Mouse (Mus musculus): ENCODE results near the gene Rita1.
A peak's percentile ranks its signal among the peaks of the same experiment; 100 is the strongest.

The Rita1 gene

GRCm38 (mm10) chr5:120600946-120601668 lies 11.3 kb downstream of the Rita1 start:
- DNase-seq, result peak in 1 of 2 experiments; percentile 19

GRCm38 (mm10) chr5:120599625-120600024 lies 12.8 kb downstream of the Rita1 start:
- DNase-seq, result no peak

GRCm38 (mm10) chr5:120594485-120594884 lies 17.9 kb downstream of the Rita1 start:
- no peak for DNase-seq

DNA sequence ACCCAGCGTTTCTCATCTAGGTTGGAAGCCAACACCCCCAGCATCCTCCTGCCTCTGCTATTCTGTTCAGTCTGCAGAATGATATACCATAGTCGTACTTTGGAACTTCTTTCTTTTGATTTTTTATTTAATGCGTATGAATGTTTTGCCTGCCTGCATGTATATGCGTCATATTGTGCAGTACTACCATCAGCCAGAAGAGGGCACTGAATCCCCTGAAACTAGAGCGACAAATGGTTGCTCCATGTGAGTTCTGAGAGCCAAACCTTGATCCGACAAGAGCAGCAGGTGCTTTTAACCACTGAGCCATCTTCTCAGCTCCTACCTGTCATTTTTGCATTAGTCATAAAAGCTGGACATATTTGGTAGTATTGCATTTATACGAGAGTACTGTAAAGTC lies 20.2 kb downstream of the Rita1 start:
- peak in 1 of 2 experiments; percentile 41 for DNase-seq

DNA sequence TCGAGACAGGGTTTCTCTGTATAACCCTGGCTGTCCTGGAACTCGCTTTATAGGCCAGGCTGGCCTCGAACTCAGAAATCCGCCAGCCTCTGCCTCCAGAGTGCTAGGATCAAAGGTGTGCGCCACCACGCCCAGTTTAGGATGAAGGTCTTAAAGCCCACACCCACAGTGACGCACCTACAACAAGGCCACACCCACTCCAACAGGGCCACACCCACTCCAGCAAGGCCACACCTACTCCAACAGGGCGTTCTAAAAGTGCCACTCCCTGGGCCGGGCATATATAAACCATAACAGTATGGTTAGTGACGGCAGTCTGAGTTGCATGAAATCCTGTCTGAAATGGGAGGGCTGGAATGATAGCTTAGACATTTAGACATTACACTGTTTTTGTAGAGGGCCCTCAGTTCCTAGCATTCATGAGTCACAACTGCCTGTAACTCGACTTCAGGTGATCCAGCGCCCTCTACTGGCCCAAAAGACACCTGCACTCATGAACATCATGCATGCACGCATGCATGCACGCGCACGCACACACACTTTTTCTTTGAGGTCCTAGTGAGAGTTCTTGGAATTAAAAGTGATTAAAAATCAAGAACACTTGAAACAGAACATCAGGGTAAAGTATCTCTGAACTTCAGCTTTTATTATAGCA lies 21.9 kb downstream of the Rita1 start:
- no peak for DNase-seq

GRCm38 (mm10) chr5:120588569-120589094 lies 23.8 kb downstream of the Rita1 start, which contains the start of the genes Tpcn1 and Iqcd:
Tpcn1 (minus strand) TSS chr5:120588673.
Iqcd (plus strand) TSS chr5:120589016.
- peak; percentile 98 to 99 for DNase-seq

- no peak for DNase-seq
Measured at GRCm38 (mm10) chr5:120587940-120588568, 24.3 kb downstream of the Rita1 start.

DNA sequence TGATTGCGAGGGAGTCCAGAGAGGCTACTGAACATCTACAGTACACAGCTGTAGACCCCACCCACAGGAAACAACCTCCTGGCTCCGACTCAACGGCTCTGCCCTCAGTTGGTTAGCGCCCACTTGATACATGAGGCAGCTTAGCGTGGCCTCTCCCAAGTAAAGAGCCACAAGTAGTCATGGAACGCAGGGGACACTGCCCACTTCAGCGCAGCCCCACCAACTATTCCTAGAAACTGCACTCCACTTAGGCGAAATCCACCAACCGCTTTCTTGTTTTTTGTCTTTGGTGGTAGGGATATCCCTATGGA lies 24.8 kb downstream of the Rita1 start:
- no peak for DNase-seq

DNA sequence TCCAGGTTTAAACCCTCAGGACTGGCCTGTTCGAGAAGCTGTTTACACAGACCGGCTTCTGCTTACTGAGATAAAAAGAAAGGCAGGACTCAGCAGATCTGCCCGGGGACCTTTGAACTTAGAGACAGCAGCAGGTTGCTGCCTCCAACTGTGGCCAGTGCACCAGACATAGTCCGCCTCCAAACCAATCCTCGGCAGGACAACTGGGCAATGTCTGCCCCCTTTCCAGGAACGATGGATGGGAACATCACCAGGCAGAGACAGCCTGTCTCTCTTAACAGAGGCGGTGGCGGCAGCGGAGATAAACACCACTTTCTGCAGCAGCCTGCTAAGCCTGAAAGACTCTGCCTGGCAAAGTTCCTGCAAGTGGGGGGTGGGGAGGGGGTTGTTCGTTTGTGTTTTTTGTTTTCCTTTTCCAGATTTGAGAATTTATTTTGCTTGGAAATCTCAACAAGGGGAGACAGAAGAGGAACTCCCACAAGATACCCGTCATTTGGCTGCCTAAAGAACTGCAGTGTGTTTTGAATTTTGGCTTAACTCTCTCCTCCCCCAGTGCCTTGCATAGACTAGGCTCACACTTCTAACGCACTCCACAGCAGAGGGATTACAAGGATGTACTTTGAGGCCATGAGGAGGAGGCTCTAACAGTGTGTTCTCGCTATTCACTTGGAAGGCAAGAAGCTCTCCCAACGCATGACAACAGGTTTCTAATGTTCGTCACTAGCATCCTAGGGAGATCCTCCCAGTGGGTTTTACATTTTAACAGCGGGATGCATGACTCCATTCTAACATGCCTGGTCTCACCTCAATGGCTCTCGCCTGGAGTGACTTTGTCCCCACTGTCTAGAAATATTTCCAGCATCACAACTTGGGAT lies 25.4 kb downstream of the Rita1 start:
- DNase-seq, result no peak

- no peak for DNase-seq
Measured at GRCm38 (mm10) chr5:120584968-120585367, 27.4 kb downstream of the Rita1 start.

DNA sequence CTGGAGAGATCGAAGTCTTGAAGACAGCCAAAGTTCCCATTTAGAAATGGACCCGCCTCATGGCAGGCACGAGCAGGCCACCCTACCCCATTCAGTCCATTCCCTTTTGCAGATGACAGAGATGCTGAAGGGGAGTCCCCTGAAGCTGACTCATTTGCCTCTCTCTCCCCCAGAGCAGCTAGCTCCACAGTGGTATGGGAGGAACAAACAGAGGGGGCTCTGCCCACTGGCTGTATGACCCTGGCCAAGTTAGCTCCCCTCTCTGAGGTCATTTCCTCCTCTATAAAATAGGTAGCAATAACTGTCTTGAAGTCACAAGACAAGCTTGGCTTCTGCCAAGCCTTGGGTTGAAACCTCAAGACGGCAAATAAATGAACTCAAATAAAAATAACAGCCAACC lies 28.9 kb downstream of the Rita1 start:
- DNase-seq, result no peak

GRCm38 (mm10) chr5:120582002-120582401 lies 30.4 kb downstream of the Rita1 start:
- no peak for DNase-seq

DNA sequence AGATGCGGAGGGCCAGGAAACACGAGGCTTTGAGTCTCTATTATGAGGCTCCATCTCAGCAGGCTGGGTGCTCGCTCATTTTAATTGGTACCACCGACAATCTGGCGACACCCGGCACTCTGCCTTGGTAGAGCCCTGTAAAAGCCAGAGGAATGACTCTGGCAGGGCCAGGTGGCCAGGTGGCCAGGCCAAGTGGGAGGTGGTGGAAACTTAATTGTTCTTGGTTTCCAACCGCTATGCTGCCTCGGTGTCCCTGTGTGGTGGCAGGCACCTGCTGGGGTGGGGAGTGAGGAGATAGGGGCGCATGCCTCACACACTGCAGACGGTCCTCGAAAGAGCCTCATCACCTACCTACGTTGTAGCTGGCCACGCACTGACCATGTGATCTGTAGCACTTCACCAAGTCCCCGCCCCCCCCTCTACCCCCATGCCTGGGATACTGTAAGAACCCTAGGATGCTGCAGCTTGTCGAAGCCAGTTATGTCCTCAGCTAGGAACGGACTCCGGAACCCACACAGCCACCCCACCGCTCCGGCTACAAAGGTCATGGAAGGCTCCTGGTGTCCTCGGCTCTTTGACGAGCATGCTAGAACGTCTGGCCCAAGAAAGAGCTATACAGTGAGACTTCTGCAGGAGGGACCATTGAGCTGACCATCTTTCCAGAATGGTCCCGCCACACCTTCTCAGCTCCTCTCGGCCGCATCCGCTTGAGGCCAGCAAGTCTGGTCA lies 32.3 kb downstream of the Rita1 start:
- DNase-seq, result peak; percentile 54 to 59

DNA sequence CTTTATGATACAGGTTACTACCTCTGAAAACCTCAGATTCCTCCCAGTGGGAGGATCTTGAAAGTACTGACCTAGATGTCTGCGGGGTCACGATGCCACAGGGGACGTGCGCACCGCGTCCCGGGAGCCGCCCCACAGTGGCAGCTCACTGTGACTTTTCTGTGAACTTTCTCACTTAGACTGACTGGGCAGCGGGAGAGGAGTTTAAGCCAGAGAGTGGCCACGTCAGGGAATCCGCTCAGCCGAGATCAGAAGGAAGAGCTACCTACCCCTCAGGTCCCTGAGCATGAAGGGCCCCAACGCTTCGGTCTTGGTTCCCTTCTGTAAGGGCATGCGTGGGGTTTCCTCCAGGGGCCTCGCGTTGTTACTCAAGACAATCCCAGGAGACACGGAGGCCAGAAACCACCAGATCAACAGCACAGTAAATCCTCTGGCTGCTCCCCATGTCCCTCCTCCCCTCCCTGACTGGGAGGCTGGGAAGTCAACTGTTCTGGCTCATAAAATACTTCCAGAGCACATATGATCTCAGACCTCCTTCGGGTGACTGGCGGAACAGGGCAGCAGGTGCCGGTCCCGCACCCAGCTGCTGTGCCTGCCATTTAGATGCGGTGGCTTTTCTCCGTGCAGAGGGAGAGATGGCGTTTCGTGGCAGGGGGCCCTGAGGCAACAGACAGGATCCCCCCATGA lies 33.0 kb downstream of the Rita1 start:
- DNase-seq, result peak; percentile 45 to 57

DNA sequence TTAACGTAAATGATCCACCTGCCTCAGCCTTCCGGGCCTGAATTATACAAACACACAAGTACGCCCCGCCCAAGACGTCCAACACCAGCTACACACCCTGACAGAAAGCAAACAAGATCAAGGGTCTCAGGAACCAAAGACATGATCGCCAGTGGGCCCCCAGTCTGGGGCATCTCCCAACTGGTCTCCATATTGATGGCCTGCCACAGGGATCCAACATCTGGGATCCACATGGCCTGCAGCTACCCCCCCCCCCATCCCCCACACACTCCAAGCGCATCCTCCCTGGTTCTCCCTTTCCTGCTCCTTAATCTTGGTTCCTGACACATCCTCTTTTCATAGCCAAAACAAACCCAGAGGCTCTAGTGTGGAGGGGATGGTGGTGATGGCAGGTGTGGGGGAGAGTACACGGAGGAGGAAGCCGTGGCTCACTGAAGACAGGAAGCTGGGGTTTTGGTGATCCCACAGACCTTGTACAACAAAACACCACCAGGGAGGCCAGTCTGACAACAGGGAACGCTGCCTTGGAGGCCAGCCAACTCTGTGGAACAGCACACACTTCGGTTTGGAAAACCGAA lies 33.8 kb downstream of the Rita1 start:
- DNase-seq, result peak in 1 of 2 experiments; percentile 45

DNA sequence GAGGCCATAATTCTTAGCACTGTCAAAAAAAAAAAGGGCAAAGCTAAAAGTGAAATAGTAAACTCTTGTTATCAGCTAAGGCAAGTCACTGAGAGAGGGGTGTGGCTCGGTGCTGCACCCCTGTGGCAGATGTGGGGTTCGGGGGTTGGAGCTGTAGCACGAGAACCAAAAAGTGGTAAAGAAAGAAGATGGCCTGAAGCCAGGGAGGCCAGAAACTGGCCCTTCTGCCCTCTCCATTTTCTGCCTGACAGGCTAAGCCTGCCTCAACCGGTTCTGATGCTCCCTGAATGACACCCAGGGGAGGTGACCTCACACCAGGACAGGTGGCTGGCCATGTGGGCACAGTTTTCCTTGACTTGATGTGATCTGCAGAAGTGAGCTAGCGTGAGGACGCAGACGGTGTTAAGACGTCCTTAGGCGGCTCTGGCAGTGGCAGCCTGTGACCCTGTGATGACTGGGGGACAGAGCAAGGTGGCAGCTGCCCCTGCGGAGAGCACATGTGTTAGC lies 34.4 kb downstream of the Rita1 start:
- DNase-seq, result no peak

GRCm38 (mm10) chr5:120576781-120577301 lies 35.5 kb downstream of the Rita1 start:
- no peak for DNase-seq

DNA sequence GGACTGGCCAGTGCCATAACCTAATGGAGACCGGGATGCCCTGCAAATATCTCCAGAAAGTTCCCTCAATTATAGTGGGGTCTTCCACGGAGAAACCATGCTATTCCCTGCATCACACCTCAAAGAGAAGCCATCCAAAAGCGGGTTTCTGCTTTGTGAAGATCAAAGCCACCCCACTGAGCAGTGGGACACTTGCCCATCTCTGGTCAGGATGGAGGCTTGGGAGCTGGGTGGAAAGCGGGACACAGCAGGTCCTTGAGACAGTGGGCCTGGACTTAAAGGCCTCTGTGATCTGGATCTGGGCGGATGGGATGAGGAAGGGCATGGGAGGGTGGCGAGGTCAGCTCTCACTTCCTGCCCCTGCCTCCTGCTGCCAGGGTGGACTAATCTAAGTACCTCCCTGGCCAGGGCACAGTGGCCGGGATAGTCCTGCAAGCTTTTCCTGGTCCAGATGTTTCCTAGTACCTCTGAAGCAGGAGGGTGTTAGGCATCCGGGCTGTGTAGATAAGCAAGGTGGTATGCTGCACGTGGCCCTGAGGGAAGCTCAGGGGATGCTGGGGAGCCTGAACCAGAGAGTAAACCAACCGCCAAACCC lies 37.8 kb downstream of the Rita1 start:
- DNase-seq, result peak; percentile 53 to 60

DNA sequence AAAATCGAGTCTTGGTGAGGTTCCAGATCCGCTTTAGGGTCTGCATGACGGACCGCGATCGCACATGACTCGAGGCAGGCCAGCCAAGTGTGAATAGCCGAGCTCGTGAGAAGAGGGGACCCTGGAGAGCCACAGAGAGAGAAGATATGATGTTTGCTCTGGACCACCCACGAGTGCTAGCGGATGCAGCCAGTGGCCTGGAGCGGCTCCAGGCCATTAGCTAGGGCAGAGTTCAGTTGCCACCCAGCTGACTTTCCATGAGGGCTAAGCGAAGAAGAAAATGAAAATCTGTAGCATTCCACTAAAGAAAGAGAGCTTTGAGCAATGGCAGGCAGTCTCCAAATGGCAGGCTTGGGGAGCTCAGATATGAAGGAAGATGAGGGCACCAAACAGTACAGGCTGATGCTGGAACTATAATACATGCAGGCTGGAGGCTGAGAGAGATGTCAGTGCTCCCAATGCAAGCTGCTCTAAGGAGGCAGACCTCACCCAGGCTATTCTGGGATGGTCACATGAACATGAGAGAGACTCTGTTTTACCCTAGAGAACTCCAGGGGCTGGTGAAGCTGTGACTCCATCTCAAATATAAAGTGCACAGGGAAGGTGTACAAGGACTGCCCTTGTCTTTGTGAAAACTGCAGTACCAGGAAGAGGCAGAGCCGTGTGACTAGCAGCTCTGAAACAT lies 41.2 kb downstream of the Rita1 start:
- no peak for DNase-seq

Measured in cerebellum, postnatal 36 days (tissue).